Mouse (Mus musculus): ENCODE measurements around the gene Selenoh.

Gene Selenoh

DNA sequence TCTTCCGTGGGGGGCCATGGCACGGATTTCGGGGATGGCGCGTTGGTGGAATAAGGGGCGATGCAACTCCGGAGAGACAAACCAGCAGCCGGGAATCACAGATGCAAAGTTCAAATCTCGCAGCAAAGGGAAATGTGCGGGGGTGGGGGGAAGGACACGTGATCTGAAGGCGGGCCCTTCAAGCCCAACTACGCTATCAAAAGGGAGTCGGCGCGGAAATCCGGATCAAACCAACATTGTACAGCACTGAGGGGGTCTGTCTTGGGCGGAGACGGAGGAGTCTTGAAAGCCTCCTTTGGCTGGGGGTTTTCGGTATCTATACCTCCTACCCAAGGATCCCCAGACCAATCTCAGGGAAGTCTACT, at the start of gene Selenoh:
TSS of gene Selenoh (minus strand) at position 202 of the 365 bp plus-strand sequence.
- in situ Hi-C loops (cut with MboI, MseI) = loop anchor here in 1 of 2 experiments (10.0 kb wide), 1 partner anchor 374 kb away; the partner anchor contains the start of gene Tnks1bp1

DNA sequence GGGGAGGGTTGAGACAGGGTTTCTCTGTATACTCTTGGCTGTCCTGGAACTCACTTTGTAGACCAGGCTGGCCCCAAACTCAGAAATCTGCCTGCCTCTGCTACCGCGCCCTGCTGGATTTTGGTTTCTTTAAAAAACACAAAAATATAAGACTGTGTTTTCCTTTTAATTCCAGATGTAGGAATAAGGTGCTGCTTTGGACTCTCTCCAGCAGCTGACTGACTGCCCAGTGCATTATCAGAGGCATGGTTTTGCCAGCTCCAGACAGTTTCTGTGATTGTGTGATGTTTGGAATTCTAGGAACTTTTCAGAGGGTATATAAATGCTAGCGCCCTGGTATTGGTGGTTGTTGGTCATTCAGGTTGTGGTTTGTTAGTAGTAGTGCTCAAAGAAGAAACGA, 46.8 kb upstream of the Selenoh start:
- in situ Hi-C loops (cut with MboI, MseI) = no loop called here

DNA sequence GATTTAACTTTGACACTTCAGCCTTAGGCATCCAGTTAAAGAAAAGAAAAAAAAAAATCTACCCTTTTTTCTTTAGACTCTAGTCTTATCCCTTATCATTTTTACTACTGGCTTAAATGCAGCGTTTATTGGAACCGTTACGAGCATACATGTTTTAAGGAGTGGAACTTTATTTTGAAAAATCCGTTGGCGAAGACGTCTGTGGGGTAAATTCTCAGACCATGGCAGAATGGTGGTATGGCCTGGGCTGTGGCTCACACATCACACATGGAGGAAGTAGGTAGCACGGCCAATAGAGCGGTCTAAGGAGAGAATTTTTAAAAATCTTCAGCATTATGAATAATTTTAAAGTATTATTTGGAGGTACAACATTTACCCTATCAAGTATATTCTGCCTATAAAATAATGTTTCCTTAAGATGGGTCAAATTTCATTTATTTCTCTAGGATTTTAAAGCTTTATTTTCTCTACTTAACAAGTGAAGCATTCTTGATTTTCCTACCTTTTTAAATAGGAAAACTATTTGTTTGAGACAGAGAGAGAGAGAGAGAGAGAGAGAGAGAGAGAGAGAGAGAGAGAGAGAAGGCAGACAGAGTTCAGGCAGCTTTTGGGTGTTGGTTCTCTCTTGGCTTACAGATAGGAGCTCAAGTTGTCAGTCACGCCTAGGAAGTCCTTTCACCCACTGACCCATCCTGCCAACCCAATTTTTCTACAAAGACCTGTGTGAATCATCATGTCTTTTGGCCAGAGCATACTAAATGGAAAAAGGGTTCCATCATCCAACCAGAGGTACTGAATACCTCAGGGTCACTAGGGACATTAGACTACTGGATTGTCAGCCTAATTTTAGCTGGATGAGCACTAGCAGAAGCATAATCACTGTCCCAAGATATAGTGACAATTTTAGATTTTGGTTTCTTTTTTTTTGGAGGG, 46.1 kb upstream of the Selenoh start:
- in situ Hi-C loops (cut with MboI, MseI) = no loop called here

DNA sequence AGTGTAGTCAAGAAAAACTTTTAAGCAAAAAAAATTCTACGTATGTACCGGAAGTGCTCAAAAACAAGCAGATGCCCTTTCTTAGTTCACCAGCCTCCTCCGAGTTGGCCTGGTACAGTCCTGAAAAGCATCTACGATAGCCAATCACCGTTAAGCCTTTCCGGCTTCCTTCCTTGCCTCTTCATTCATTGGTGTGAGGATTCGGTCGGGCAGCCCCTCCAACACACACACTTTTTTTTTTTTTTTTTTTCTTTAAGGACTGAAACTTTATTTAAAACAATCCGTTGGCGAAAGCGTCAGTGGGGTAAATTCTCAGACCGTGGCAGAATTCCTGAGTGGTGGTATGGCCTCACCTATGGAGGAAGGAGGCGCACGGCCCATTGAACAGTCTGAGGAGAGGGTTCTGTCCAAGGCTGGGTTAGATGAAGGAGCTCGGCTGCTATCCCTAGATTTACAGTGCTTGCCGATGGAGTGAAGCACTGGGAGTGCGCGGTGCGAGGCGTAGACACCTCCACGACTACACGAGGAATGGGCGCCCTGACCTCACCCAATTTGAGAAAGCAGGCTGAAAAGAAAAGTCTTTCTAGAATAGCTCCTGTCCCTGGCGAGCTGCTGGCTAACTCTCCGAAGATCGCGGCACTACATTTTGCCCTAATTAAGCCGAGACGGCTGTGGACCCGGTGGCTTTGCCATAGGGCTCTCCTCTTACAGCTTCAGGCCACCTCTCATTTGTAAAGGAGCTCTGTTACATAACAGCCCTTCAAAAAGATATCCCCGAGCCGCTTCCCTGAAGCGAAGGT, 45.2 kb upstream of the Selenoh start:
- in situ Hi-C loops (cut with MboI, MseI) = no loop called here

DNA sequence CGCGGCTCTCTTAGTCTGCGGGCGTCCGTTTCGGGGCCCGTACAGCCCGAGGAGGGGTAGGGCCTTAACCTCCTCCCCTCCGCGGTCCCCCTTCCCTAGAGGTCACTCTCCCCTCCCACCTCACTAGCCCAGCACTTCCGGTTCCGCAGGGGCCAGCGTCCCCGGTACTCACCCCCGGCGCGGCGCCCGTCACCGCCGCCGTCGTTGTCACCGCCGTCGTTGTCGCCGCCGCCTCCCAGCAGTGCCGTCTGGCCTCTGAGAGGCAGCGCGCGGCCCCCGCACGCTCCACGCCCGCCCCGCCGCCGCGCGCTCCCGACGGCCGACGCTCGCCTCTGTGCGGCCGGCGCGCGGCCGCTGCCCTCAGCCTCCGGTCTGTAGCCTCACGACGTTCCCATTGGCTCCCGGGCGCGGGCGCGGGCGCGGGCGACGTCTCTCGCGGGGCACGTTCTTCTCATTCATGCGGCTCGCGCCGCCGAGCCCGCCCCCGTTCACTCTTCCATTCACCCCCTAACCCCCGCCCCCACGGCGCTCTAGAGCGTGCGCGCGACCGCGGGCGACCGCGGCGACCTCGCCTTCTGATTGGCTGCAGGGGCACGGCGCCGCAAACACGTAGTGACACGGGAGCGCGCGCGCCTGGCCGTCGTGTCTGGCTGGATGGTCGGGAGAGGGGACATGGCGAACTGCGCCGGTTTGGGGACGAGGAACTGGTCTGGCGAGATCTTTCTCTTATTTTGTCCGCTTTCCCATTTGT, 44.4 kb upstream of the Selenoh start, which contains the start of gene Zdhhc5:
TSS of gene Zdhhc5 (minus strand) at position 370 of the 751 bp plus-strand sequence.
- in situ Hi-C loops (cut with MboI, MseI) = loop anchor here in 1 of 2 experiments (5.0 kb wide), 1 partner anchor 38 kb away; the partner anchor contains the start of genes Gm28635, Med19 and Tmx2

DNA sequence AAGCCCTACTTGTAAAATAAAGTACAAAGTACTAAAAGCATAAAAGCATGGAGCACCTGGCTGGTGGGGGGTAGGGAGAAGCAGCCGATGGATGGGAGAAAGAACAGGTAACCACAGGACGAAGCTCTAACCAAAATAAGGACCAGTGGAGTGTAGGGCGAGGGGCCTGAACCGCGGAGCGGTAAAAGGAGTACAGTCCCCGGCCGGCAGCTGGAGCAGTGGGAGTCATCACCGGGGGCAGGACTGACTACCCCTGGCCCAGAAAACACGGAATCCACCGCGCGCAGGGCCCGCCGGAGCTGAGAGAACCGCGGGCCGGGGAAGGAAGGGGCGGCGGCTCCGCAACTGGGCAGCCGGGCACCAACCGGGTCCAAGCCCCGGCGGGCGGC, 43.8 kb upstream of the Selenoh start:
- in situ Hi-C loops (cut with MboI, MseI) = loop anchor here in 1 of 2 experiments (5.0 kb wide), 1 partner anchor 37 kb away; the partner anchor contains the start of genes Gm28635, Med19 and Tmx2

DNA sequence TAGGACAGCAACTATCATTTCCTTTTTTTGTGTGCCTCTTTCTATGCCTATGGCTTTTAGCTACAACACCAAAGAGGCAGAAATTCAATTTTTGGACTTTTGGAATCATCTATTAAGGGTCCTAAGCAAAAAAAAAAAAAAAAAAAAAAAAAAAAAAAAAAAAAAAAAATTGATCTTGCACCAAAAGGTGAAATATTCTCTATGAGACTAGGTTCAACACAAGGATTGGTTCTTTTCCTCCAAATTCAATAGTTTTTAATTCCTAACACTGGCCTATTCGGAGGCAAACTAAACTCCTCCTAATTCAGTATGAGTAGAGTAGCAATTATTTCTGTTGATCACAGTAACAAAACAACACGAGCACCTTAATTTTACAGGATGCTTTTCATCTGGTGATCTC, 41.3 kb upstream of the Selenoh start:
- in situ Hi-C loops (cut with MboI, MseI) = loop anchor here in 1 of 2 experiments (5.0 kb wide), 1 partner anchor 35 kb away; the partner anchor contains the start of genes Gm28635, Med19 and Tmx2

DNA sequence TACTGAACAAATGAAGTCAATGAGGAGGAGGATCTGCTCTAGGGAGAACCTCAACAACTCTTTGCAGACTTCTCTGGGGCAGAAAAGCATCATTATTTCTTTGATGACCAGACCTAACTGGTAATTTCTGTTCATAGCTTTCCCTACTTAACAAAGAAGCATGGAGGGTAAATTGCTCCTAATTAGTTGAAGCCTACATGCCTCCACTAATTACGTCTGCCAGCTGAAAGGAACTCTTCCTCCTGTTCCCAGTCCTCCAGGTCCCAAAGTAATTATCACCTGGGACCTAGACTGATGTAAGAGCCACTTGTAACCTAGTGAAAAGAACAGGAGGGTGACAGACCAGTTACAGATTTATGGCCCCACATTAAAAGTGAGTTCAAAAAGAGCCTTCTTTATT, 37.0 kb upstream of the Selenoh start:
- in situ Hi-C loops (cut with MboI, MseI) = no loop called here

DNA sequence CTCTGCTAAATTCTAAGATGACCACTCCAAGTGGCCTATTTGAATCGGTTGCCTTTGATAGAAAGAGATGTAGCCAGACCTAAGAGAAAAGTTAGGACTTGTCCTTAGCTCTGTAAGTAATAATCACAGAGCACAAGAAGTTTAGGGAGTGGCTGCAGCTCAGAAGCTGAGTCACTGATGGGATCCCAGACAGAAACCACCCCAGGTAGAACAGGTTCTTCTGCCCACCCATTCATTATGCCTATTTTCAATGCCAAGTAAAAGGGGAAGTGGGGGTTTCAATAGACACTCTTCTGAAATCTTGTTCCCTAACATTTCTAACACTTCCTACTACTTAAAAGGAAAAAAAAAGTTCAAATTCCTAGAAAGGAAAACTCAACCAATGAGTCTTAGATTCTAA, 34.7 kb upstream of the Selenoh start:
- in situ Hi-C loops (cut with MboI, MseI) = no loop called here

DNA sequence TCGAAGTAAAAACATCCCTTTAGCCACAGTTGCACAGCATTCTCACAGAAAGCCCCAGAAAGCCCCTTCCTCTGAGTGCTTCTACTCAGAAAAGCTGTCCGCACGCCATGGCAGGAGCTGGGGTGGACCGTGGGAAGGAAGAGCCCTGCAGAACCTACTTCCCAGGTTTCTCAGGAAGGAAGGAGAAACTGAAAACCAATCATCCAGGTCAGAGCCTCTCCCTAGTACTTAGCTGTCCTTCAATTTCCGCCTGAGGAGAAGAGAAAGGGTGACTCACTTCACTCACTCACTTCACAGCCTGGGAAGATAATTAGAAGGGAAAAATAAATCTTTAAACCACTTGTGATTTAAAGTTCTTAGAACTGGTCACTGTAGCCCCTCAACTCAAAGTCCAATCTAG, 33.8 kb upstream of the Selenoh start:
- in situ Hi-C loops (cut with MboI, MseI) = no loop called here

DNA sequence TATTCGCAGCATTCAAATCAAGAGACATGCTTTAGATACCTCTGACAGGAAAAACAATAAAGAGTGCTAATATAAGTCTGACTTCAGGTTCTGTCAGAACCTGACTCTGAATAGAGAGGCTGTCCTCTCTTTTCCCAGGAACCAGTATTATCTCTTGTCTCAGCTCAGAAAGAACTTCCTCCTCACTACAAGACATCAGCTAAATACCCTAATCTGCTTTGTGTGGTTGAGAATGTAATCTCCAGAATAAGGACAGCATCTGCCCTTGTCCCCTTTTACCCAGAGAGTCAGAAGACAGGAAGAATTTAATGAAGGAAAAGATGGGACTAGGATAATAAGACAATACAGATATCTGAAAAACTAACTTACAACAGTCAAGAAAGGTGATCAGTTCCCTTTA, 32.9 kb upstream of the Selenoh start:
- in situ Hi-C loops (cut with MboI, MseI) = no loop called here

DNA sequence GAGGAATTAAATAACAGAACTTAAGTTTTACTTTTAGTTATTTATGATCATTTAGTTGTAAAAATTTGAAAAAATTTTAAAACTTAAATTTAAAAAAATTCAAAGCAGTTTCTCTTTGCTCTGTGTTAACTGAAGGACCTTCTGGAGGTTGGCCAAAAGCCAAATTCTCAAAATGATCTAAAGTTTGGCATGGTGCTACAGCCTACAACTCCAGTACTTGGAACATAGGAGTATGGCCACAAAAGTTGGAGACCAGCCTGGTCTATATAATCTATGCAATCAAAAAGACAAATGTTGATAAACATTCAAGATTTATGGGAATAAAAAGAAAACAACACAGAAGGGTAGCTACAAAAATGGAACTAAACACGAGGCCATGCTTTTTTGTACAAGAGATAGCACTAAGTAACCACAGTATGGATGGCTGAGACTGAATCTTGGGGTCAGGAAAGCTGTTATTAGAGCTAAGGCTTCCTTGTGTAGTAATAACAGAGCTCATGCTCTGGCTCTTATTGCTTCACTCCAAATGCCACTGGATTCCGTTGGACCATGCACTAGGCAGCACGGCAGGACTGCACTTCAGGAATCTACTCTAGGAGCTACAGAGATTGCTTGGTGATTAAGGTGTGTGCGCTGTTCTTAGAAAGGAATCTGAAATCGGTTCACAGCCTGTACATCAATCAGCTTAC, 24.6 kb upstream of the Selenoh start:
- in situ Hi-C loops (cut with MboI, MseI) = loop anchor here in 1 of 2 experiments (25.0 kb wide), 2 partner anchors 908 to 1033 kb away; no protein-coding TSS in a partner anchor

DNA sequence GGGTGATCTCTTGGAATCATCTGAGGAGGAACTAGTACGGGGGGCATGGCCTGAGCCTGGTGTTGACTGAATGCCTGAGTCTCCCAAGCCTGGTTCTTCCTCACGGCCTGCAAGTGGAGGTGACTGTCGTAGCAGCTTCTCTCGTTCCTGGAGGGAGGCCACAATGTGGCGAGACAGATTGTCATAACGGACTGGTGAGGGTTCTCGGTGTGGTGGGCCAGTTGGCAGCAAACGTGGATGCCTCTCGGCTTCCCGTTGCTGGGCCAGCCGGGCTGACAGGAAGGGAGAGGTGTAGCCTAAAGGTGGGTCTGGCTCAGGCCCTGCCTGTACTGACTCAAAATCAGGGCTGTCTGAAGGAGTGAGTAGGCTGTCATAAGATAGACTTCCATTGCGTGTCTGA, 19.5 kb upstream of the Selenoh start:
- in situ Hi-C loops (cut with MboI, MseI) = loop anchor here in 1 of 2 experiments (25.0 kb wide), 2 partner anchors 903 to 1028 kb away; no protein-coding TSS in a partner anchor

DNA sequence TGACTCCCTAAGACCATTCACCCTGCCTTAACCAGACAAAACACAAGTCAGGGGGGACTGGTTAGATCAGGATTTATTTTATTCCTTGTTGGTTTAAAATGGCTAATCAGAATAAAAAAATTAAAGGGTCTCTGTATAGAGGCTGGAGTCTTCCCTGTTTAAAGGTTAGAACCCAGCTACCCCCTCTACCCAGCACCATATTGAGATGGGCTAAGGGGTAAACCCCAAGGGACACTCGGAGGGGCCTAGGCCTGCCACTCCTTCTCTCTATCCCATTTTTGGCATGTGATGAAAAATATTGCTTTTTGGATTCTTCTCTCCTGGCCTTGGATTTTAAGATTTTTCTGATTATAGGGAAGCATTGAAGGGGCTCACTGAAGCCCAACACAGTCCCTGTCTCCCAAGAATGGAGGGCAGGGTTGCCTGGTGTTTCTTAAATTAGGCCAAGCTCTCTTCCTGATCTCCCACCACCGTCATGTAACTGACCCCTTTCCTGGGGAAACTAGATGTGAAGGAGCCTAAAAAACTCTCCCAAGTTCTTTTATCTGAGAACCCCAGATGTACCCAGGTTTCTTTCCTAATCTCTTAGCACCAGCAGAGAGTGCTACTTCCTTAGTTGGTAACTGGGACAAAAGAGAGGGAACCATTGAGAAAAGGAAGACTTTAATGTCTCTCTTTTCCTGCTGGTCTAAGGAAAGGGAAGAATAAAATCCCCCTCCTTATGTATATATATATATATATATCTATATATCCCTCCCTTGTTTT, 17.7 kb upstream of the Selenoh start:
- in situ Hi-C loops (cut with MboI, MseI) = loop anchor here in 1 of 2 experiments (25.0 kb wide), 2 partner anchors 901 to 1026 kb away; no protein-coding TSS in a partner anchor

DNA sequence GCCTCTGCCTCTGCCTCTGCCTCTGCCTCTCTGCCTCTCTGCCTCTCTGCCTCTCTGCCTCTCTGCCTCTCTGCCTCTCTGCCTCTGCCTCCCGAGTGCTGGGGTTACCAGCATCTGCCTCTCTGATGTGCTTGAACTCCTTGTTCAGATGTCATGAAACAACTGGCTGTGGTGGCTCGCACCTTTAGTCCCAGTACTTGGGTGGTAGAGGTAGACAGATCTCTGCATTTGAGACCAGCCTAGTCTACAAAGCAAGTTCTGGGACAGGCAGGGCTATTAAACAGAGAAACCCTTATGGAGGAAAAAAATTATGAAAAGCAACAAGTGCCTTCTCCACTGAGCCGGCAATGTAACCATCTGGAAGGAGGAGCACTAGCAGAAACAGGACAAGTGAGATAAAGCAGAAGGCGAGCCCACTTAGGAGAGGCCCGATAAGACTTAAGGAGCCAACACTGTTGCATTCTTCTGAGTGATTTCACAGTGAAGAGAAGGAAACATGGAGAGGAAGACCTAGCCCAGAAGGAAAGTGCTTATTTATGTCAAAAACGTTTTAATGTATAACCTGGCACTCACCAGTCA, 12.1 kb upstream of the Selenoh start:
- in situ Hi-C loops (cut with MboI, MseI) = loop anchor here in 1 of 2 experiments (25.0 kb wide), 2 partner anchors 895 to 1020 kb away; no protein-coding TSS in a partner anchor

DNA sequence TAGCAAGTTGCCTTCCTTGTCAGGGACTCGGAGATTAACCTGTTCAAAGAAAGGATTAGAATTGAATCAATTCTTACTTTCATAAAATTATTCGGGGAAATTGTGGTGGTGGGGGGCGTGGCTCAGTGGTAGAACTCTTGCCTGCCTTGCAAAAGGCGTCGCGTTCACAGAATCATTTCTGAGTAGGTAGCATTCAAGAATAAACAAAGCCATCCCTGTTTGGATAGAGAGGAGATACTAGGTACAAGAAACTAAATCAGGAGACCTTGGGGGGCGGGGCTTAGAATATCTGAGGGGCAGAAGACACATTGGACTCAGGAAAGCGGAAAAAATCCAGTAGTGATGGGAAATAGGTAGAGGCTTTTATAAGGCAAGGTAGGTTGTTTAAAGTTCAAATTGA, 8.4 kb upstream of the Selenoh start, which contains the start of gene Tmx2:
TSS of gene Tmx2 (minus strand) at position 125 of the 400 bp plus-strand sequence.
- in situ Hi-C loops (cut with MboI, MseI) = loop anchor here in 1 of 2 experiments (5.0 to 25.0 kb wide), 4 partner anchors 33 to 1017 kb away; partner anchors contain the start of gene Tnks1bp1

DNA sequence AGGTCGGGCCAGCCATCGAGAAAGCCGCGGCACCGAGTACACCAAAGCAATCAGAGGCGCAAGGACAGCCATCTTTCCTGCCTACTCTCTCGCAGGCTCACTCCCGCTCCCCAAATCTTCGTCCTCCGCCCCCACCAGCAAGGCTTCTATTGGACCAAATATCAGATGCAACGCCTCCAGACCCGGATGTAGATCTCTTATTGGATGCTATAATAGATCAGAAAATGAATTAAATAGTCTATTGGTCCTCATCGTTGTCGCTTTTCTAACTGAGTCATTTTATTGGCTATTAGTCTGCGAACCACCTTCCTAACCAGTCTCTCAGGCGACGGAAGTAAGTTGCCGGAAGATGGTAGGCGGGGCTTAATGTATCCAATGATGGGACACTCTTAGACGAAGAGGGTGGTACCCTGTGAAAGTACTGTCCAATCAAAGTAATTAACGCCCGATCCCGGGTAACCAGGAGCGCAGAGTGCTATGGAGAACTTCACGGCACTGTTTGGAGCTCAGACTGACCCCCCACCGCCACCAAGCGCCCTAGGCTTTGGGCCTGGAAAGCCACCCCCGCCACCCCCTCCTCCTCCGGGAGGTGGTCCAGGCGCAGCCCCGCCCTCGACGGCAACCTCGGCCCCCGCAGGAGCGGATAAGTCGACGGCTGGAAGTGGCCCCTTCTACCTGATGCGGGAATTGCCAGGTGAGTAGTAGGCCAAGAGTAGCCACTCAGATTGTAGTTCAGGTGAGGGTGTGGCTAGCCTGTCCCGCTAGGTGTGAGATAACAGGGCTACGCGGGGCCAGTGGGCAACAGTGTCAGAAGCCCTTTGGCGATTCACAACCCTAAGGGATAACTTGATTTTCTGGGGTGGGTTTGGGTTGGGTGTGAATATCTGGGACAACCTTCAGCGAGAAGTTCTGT, 7.7 kb upstream of the Selenoh start, which contains the start of the genes Gm28635 and Med19:
TSS of gene Gm28635 (minus strand) at position 74 of the 913 bp plus-strand sequence.
TSS of gene Med19 (plus strand) at position 435 of the 913 bp plus-strand sequence.
- in situ Hi-C loops (cut with MboI, MseI) = loop anchor here in 1 of 2 experiments (5.0 to 25.0 kb wide), 4 partner anchors 34 to 1016 kb away; partner anchors contain the start of gene Tnks1bp1
